Mouse (Mus musculus) heart, adult 8-10 months (tissue): ENCODE results near the gene Vmn1r38. TPM values are rescaled to one million over a fixed set of nuclear protein-coding genes. Genes with fewer than 3 reads are reported as not detected.
"Not testable (repeated sequence)": the region's sequence is repeated elsewhere in the genome, so short reads cannot be mapped to it uniquely, and the experiment has no call there.

Source experiments
- DNase-seq: peaks from one replicate; pipeline ENCODE4 v3.0.0; 2022; ENCODE audit warnings: low spot score
- total RNA-seq, 4 experiments: library from RNA; stranded (reverse); gene quantifications; 2 replicates each; pipeline ENCODE4 v1.2.4; 2022

The Vmn1r38 gene
- not detected for total RNA-seq

DNA sequence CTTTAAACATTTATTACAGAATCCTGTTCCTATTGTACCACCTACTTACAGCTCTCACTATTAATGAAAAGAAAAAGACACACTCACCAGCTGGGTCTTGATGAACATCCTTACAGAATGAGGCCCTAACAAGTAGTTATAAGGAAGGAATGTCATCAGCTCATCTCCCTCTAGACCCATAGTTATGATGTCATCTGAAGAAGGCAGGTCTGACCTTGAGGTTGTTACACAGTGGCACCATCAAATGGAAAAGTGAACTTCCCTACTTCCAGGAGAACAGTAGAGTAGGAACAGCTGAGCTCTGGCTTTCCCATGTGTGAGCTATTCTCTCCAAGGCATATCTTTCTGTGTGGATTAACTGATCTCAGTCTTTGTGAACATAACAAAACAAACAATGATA, at the start of gene Vmn1r38:
Gene Vmn1r38, minus strand, starts transcription at position 101 of the 400 bp plus-strand sequence.
- DNase-seq, result not testable (repeated sequence)

- no peak for DNase-seq
Observed at GRCm38 (mm10) chr6:66810509-66810908, 28.1 kb upstream of the Vmn1r38 start, which contains the start of gene Vmn1r39. Vmn1r39 (minus strand) TSS chr6:66810609.

DNA sequence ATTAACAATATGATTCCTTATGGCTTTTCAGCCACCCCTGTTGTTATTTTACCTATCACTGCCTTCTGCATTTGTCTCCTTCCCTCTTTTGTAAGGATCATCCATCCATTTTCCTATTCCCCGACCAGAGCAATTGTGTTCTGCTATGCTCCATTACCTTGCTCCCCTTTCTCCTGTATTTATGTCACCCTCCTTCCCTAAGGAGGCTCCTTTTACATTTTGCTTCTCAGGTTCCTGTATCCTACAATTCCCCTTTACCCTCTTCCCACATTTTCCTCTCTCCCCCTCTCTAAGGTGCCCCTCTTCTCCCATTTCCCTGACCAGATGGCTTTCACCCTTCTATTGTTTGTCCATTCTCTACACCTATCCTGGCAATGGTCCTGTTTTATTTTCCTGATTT, 23.9 kb upstream of the Vmn1r38 start:
- DNase-seq, result no peak

- no peak for DNase-seq
Observed at GRCm38 (mm10) chr6:66805713-66806112, 23.3 kb upstream of the Vmn1r38 start.

DNA sequence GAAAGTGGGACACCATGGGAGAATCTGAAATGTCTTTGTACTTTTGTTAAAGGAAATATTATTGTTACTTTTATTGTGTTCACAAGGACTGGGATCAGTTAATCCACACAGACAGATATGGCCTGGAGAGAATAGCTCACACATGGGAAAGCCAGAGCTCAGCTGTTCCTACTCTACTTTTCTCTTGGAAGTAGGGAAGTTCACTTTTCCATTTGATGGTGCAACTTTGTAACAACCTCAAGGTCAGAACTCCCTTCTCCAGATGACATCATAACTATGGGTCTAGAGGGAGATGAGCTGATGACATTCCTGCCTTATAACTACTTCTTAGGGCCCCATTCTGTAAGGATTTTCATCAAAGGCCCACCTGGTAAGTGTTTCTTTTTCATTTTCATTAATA, 53.3 kb downstream of the Vmn1r38 start, which contains the start of gene Vmn1r37:
Gene Vmn1r37, plus strand, starts transcription at position 301 of the 400 bp plus-strand sequence.
- DNase-seq, result not testable (repeated sequence)

Other genes starting within 250 kb of the Vmn1r38 start
- gene Mad2l1, start 247.2 kb downstream of the Vmn1r38 start, total RNA-seq, result 1 to 10 TPM; 2.7 to 3.6 (median 3.0) TPM
- gene Vmn1r32, start 222.5 kb downstream of the Vmn1r38 start, total RNA-seq, result not detected
- not detected for gene Vmn1r33, start 164.3 kb downstream of the Vmn1r38 start, total RNA-seq
- not detected for gene Vmn1r34, start 138.7 kb downstream of the Vmn1r38 start, total RNA-seq
- not detected for gene Vmn1r35, start 96.7 kb downstream of the Vmn1r38 start, total RNA-seq
- not detected for gene Vmn1r36, start 63.5 kb downstream of the Vmn1r38 start, total RNA-seq
- gene Vmn1r37, start 53.2 kb downstream of the Vmn1r38 start, total RNA-seq, result not detected
- gene Vmn1r39, start 28.0 kb upstream of the Vmn1r38 start, total RNA-seq, result not detected
- gene Gng12, start 113.8 kb upstream of the Vmn1r38 start, total RNA-seq, result 10 to 100 TPM; 32.8 to 36.9 (median 34.7) TPM